Mouse (Mus musculus): ENCODE results near the gene 2410131K14Rik.

2410131K14Rik gene

DNA sequence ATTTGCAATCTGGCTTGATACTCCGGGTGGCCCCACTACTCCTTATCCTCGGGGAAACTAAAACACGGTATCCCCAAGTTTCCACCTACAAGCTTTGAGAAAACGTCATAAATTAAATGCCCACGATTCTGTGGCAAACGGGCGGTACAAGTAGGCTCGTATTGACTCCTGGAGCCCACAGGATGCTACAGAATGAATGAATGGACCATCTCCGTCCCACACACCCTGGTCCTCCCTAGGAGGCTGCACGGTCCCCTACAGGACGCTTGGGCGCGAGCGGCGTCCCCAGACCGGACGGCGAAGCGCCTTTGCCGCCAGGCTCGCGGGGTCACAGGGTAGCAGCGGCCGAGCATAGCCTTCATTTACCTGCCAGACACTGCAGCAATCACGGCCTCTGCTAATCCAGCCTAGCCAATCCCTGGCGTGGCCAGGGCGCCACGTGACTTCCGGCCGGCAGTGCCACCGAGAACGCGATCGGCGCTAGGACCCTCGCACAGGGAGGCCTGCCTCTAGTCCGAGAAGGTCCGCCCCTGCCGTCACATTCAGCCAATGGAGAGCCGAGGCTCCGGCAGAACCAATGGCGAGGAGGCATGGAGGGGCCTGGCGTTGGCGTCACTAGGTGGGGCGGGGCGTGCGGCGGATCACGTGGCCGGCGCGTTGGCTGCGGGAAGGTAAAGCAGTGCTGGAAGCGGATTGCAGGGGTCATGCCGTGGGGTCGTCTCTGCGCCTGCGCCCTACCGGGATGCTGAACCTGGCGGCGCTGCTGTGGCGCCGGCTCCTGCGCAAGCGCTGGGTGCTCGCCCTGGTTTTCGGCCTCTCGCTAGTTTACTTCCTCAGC is at the start of gene 2410131K14Rik, which contains the start of gene Rnft2:
TSS of gene 2410131K14Rik (plus strand) at position 622 of the 838 bp plus-strand sequence.
TSS of gene Rnft2 (minus strand) at position 511 of the 838 bp plus-strand sequence.
- peak; percentile 100 for DNase-seq

DNA sequence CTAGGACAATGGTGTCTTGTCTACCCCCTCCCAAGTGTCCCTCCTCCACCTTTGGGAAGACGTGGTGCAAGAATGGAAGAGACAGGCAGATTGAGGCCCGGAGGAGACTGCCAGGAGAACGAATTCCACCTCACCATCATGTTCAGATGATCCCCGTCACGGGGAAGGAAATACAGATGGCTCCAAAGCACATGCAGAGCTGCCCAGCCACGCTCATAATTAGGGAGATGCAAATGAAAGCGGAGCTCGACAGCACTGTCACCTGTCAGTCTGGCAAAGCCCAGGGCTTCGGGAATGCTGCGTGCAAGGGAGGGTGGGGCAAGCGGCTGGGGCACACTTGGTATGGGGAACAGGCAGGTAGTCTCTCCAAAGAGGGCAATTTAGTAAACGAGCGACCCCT is 47.6 kb upstream of the 2410131K14Rik start:
- no peak for DNase-seq

DNA sequence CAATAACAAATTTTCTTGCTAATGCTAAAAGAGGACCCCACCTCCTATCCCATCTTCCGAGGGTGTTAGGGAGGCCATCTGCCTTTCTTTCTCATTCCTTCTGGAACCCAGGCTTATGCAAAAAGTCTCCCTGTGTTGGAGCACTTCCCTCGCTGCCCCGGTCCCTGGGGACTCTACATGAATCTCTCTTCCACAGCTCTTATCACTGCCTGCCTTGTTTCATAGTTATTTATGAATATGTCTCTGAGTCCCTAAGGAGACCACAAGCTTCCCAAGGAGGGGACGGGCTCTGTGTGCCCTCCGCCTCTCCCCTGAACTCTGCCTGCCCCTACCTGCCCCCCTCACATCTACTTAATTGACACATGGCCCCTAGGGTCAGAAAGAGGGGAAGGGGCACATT is 45.4 kb upstream of the 2410131K14Rik start:
- no peak for DNase-seq

DNA sequence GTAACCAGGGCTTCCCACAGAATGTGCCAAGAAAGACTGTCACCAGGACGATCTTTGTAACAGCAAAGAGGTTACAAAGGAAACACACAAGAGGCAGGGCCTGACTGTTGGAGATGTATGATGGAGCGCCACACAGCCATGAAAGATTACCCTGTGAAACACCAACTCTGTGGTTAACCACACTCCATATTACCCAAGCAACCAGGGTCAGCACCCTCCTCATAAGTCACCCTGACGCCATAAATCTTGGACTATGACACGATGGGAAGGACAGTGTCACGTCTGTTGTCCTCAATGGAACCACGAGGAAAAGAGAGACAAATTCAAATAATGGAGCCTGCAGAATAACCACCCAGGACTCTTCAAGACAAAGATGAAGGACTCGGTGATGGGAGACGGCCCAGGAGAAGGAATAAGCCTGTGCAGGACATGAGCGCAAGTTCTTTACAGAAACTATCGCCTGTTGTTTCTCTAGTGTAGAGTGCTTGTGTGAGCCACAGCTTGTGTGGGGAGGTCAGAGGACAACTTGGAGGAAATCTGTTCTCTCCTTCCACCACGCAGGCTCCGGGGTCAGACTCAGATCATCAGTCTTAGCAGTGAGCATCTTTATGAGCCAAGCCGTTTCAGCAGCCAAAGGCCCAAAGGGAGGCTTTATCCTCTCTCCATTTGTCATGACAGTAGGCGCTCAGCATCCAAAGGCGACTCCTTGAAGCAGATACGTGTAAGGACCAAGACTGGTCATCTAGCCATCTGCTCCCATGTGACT is 40.2 kb upstream of the 2410131K14Rik start:
- no peak for DNase-seq

DNA sequence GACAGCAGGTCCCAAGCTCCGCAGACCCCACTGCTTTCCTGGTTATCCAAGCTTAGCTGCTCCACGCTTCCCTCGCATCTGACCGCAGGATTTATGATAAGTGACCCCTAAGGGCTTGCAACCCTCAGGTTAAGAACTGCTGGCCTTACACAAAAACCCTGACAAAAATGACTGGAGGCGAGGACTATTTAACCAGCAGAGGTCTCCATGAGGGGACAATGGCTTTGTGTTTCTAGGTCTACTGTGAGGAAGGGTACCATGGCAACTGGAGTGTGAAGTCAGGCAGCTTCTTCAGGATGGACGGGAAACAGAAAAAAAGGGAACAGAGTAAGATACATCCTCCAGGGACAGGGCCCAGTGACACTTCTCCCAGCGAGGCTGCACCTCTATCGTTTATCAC is 39.2 kb upstream of the 2410131K14Rik start:
- DNase-seq: no peak

DNA sequence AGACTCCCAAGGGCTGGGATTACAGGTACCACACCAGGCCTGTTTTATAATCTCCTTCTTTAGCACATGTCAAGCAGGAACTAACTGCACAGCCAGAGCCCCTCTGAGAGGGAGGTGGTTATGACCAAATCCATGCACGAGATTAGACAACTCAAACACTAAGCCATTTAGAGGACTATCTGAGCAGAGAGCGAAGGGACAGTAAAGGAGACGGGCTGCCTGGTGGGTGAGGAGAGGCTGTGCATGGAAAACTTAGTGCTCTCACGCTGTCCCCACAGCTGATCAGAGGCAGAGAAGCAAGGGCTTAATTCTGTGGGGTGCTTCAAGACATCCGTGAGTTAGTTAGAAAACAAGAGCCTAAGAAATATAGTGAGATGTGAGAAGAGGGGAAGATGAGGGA is 31.0 kb upstream of the 2410131K14Rik start:
- DNase-seq: no peak

DNA sequence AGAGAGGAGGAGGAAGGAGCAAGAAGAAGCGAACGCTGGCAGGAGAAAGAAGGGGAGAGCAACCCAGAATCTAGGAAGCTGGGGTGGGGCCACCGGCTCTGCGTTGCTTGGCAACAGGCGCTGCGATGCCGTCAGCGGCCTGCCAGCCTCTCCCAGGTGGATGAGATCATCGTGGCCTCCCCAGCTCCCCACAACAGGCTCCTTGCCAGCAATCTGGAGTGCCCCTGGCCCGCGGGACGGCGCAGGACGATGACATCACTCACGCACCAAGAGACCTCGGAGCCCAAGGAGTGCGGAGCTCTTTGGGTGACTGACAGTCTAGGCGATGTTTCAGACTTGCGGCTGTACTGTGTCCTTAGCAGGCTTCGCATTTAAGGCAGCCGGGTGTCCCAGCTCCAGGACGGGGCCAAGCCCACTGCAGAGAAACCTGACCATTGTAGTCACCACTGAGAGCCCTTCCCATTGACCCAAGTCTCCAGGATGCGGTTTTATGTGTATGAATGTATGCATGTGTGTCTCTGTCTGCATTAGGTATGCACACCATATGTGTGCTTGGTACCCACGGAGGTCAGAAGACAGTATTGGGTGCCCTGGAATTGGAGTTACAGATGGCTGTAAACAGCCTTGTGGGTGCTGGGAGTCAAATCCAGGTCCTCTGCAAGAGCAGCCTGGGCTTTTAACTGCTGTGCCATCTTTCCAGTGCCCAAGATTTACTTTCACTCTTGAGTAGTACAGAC is 30.4 kb upstream of the 2410131K14Rik start:
- peak; percentile 92 for DNase-seq

DNA sequence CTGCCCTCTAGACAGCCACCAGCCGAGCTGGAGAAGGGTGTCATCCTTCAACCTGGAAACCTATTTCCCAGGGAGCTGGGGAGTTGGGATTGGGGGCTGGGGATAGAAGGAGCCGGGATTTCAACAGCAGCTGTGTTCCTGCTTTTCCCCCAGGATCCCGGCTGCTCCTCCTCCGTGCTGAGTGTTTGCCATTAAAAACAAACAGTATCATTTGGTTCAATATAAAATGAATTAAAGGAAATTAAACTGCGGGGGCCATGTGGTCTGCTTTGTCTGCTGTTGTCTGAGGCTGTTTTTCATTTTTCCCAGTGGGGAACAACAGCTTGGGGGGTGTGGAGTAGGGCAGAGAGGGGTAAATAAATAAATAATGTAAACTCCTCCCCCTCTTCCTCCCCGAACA is 27.6 kb upstream of the 2410131K14Rik start:
- no peak for DNase-seq

DNA sequence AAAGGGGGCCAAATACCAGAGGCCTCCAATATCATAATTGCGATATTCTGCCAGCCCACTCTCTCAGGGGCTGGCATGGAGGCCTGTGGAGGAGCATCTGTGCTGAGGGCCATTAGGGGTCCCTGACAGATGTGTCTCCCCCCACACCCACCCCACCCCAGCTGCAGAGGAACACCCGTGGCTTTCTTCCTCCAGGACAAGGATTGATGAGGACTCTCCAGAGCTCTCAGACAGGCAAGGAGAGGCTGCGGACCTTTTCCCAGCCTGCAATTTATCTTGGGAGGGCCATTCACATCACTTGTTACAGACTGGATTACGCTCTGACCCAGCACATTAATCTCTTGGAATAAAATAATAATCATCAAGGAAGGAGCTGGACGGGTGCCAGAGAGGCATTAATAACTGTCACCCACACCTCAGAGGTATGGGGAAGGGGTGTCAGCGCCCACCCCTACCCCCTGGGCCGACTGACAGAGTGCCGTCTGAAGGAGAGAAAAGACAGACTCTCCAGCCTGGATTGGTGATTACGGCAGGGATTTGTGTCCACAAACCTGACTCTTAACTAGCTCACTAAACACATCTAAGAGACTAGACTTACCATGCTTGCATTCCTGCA is 21.8 kb upstream of the 2410131K14Rik start:
- no peak for DNase-seq

DNA sequence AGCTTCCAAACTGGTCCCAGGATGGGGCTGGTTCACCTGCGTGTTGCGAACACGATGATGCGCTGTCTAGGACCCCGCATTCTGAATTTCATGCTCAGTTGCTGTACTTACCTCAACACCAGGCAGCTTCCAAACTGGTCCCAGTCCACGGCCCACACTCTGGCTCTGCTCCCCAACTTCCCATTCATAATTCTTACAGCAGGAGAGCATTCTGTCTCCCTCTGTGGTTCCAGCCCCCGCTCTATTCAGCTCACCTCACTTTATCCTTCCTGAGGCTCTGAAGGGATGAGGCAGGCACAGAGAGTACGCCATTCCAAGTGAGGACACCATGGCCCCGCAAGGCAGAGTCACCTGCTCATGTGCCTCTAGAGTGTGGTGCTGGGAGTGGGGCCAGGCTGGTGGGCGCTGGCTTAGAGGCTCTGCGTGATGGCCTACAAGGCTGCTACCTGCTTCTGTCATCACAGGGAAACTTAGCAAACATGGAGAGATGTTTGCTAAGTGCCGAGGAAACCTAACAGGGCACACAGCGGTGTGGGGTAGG is 14.9 kb upstream of the 2410131K14Rik start:
- no peak for DNase-seq

DNA sequence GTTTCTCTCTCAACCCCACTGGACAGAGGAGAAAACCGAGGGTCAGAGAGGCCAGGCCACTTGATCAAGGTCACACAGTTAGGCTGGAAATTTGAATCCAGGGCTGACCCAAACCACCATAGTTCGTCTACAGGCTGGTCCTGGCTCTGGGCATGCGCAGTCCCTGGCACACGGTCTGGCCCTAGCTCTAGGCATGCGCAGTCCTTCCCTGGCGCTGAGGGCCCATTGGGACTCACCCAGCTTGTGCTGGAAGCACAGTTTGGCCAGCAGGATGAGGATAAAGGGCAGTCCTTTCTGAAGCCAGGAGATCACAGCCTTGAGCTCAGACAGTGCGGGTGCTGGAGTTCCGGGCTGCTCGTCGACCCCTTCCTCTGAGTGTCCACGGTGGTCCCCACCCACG is 8.1 kb upstream of the 2410131K14Rik start:
- peak; percentile 82 for DNase-seq

DNA sequence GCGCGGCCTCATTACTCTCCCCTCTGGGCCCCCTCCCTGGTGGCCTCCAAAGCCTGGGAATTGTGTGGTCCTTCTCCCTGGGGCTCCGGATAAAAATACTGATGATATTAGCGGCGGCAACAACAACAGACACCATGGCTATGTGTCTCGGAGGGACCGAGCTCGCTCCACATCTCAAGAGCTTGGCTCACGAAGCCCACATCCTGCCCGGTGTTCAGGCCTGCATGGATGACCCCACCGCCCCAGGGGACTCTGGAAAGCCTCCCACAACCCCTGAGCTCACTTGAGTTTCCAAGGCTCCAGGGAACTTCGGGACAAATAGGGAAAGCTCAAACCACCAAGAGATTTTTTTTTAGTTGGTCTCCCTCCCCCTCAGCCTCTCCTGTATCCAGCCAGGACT is 5.4 kb upstream of the 2410131K14Rik start:
- DNase-seq: no peak

DNA sequence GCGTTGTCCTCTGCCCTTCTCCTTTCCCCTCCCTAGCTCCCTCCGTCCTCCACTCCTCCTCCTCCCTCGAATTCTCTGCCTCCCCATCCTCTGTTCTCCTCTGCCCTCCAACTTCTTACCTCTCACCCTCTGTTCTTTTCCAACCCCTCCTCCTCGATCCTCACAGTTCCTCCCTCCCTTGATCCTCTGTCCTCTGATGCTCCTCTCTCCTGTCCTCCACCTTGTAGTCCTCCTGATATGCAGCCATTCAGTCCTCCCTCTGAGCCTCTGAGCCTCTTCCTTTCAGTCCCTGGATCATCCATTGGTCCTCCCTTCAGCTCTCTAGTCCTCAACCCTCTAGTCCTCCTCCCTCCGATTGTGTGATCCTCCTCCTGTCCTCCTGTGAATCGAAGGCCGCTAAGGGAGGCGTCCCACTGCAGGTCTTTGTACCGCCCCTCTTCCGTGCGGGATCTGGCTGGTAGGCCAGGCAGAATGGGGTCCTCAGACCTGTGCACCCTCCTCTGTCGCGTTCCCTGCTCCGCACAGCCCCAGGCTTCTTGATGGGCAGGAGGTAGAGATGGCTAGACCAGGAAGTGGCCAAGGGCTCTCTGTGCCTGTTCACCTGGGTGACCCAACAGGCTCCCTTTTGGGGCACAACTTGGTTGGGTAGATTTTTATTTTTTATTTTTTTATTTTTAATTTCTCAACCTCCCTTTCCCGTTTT is 730 bp downstream of the 2410131K14Rik start:
- peak; percentile 55 for DNase-seq

DNA sequence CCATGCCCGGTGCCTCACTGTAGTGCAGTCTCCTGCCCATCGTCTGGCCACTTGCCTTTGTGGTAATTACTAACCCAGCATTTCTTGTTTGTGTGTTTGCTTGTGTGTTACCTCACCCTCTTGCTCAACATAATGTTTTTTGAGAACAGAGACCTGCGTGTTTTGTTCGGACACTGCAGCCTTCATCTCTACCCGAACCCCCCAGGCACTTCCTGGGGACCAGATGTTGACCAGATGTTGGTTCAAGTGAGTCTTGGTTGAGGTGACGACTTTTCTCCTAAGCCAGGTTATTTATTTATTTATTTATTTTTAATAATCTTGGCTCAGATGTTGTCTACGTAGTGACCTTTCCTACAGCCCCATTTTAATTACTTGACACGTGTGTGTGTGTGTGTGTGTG is 2.4 kb downstream of the 2410131K14Rik start:
- no peak for DNase-seq

DNA sequence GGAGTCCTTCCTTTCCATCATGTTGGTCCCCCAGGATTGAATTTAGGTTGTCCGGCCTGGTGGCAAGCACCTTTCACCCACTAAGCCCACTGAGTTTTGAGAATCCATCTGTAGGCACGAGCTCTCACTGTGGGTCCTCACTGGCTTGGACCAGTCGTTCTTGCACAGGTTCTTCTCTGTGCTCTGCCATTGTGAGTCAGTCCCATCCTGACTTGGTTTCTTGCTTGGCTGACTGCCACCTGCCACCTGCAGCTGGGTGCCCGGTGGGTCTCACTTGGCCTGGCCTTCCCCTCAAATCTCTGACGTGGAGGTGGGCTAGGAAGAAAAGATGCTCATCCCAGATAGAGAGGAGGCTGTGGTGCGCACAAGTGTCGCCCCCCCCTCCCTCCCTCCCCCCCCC is 6.0 kb downstream of the 2410131K14Rik start:
- DNase-seq: no peak

DNA sequence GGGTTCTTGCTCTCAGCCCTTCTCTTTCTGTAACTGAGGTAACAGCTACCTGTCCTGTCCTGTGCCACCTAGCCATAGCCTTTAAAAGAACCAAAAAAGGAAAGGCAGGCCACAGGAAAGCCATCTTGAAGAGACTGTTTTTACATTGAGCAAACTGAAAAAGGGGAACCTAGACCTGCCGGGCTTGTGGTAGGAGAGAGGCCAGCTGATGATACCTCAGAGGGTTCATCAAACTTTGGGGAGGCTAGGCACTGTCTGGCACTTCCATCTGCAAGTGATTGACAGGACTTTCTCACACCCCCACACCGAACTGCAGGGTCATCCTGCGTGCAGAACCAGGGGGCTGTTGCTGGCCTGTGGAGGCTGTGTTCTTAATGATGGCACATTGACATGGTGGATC is 8.5 kb downstream of the 2410131K14Rik start:
- DNase-seq: no peak

DNA sequence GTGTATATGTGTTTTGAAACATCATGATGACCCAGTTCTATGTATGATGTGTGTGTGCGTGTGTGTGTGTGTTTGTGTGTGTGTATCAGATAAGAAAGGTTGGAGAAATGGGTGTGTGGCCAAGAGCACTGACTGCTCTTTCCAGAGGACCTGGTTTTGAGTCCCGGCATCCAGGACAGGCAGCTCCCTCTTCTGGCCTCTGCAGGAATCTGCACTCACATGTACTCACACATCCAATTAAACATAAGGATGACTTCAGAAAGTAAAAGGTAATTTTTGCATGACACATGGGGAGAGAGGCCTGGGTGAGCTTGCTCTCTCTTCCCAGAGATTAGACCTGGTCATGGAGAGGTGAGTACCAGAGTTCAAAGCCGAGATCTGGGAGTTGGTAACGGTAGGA is 12.0 kb downstream of the 2410131K14Rik start:
- DNase-seq: no peak

DNA sequence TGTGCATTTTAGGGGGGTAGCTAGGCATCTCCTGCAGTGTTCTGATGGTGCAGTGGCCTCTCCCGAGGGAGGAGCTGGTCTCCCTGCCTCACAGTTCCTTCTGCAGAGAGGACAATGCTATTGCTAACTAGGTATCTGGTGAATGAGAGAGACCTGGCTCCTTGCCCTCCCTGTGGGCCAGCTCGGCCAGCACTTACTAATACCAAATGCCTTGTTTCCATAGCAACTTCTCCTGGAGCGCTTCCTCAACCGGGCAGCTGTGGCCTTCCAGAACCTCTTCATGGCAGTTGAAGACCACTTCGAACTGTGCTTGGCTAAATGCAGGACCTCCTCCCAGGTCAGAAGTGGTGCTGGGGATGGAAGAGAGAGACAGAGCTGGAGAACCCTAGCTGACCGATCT is 14.1 kb downstream of the 2410131K14Rik start:
- peak; percentile 61 for DNase-seq

DNA sequence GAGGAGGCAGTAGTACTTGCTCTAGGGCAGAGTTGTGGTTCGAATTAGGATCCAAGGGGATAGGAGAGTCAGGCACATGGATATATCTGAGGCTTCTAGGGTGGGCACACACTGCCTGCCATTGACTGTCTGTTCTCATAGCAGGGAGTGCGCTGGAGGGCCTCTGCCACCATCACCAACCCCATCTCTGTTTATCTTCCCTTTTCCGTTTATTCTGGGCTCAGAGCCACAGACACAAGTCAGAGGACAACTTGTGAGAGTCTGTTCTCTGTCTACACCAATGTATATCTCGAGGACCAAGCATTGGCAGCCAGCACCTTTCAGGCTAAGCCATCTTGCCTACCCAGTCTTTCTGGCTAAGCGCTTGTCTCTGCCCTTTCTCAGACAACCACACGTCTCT is 14.6 kb downstream of the 2410131K14Rik start:
- DNase-seq: no peak

DNA sequence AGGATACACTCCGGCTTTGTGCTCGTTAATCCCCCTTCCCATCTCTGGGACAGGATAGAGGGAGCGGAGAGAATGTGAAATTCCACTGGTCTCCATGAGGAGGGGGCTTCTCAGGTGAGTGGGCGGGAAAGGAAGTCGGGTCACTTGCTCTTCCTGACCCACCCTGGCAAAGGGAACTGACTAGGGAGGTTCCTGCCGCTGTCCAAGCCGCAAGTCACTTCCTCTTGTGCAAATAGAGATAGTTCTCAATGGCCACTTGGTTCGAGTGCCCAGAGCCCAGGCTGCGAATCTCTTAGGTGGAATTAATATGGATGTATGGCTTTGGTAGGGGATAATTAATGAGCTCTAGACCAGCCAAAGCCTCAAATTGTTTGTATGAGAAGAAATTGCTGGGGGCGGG is 15.0 kb downstream of the 2410131K14Rik start:
- peak; percentile 28 for DNase-seq

DNA sequence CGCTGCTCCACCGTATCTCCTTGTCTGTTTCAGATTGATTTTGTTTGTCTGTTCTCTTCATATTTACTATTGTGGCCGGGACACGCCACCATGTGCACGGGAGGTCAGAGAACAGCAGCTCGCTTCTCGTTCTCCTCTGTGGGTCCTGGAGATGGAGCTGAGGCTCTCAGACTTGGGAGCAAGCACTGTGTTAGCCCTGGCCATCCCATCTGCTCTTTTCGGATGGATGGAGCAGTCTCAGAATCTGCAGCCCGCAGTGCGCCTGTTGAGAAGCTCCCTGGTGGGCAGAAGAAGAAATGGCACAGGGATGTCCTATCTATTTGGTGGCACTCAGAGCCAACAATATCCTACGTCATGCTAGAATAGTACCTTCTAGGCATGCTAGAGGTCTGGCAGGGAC is 15.6 kb downstream of the 2410131K14Rik start:
- peak; percentile 61 for DNase-seq

DNA sequence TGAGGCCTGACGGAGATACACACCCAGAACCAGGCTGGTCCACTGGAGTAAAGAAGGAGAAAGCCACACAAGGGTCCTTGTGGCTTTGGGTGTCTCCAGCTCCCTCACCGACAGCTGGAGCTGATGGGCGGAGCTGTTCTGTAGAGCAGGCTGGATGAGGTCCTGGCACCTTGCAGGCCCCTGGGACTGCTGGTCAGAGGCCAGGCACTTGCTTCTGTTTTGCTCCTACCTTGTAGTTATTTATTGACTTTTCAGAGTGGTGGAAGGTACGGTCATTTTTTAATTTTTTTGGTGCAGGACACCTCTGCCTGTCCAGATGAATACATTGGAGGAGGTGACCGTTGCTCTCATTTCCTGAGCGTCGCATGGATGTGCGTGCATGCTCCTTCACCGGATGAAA is 16.2 kb downstream of the 2410131K14Rik start:
- no peak for DNase-seq
